Mouse (Mus musculus): ENCODE results near the gene Fgfr2. TPM values are rescaled to one million over a fixed set of nuclear protein-coding genes. Genes with fewer than 3 reads are reported as not detected.

Fgfr2 gene
- polyA plus RNA-seq, 2 experiments from 2014 or later, result not detected

GRCm38 (mm10) chr7:130757326-130757865 is 2365.8 kb downstream of the Fgfr2 start:
- no peak for ATAC-seq

GRCm38 (mm10) chr7:130756343-130756835 is 2366.8 kb downstream of the Fgfr2 start:
- ATAC-seq, result no peak

DNA sequence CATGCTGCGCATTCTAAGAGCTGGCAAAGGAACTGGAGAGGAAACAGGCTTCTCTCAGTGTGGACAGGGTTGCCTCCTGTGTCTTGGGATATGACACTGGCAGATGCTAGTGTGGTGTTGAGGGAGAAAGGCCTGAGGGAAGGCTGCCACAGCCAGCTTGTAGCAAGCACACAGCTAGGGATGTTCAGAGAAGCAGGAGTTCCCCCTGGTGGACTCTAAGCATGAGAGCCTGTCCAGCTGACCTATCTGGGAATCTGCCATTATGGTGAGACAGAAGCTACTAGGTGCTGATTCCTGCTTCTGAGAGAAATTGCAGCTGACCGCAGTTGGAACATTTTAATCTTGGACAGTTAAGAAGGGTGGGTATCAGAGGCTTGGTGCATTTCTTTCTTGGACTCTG is 2368.4 kb downstream of the Fgfr2 start:
- no peak for ATAC-seq

DNA sequence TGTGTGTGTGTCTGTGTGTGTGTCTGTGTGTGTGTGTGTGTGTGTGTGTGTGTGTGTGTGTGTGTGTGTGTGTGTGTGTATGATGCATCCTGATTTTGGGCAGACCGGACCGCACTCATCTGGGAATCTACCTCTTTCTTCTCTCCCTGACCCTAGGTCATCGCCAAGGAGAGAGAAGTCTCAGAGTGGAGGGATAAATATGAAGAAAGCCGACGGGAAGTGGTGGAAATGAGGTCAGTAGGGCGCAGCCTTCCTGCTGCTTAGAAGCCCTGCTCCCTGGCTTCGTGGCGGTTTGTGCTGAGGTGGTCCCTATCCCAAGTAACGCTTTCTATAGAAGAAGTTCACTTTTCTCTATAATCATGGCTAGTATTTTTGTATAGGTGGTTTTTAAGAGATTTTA is 2371.5 kb downstream of the Fgfr2 start:
- no peak for ATAC-seq

DNA sequence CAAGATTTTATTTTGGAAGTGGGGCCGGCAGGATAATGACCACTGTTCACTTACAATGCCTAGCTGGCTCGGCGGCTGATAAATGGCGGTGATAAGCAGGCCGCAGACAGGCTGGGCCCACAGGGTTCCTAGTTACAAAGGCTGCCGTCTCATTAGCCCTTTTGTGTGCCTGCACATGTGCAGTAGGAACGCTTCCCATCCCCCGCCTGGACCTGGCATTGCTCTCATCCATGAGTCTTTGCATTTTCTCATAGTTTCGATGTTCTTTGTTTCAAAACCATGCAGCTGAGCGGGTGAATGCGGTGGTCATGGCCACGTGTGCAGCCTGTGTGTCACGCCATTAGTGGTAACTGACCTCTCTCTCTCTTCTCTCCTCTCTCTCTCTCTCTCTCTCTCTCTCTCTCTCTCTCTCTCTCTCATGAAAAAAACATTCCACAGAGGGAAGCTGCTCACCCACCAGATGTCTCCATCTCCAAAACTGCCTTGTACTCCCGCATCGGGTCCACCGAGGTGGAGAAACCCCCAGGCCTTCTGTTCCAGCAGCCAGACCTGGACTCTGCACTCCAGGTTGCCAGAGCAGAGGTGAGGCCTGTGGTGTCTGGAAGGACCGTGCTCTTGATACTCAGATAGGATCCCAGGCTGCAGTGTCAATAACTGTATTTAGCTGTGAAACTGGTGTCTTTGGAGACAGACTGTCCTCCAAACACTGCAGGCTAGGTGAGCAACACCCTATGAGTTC is 2372.2 kb downstream of the Fgfr2 start:
- ATAC-seq, result no peak

- no peak for ATAC-seq
Measured at GRCm38 (mm10) chr7:130749165-130749564, 2374.0 kb downstream of the Fgfr2 start.

- no peak for ATAC-seq
Measured at GRCm38 (mm10) chr7:130743239-130744025, 2379.7 kb downstream of the Fgfr2 start.

GRCm38 (mm10) chr7:130741099-130741498 is 2382.1 kb downstream of the Fgfr2 start:
- ATAC-seq, result no peak

GRCm38 (mm10) chr7:130734195-130734787 is 2388.9 kb downstream of the Fgfr2 start:
- no peak for ATAC-seq

GRCm38 (mm10) chr7:130733423-130733822 is 2389.7 kb downstream of the Fgfr2 start:
- no peak for ATAC-seq

DNA sequence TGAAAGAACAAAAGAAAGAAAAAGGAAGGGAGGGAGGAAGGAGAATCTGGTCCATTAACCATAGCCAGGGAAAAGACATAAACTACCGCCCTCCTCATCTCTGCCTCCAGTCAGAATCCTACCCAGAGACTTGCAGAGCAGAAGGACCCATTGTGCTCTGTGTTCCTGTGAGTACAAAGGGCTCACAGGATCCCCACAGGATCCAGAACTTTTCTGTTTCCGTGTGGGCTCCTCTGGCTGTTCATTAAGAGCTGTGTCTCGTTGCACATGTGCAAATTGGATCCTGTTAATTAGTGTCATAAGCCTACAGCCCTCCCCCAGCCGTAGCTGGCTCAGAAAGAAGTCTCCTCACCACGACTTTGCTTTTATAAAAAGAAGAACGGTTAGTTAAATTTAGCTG is 2390.2 kb downstream of the Fgfr2 start:
- no peak for ATAC-seq

- no peak for ATAC-seq
Measured at GRCm38 (mm10) chr7:130731792-130732191, 2391.4 kb downstream of the Fgfr2 start.

- ATAC-seq, result no peak
Measured at GRCm38 (mm10) chr7:130727560-130727959, 2395.6 kb downstream of the Fgfr2 start.

DNA sequence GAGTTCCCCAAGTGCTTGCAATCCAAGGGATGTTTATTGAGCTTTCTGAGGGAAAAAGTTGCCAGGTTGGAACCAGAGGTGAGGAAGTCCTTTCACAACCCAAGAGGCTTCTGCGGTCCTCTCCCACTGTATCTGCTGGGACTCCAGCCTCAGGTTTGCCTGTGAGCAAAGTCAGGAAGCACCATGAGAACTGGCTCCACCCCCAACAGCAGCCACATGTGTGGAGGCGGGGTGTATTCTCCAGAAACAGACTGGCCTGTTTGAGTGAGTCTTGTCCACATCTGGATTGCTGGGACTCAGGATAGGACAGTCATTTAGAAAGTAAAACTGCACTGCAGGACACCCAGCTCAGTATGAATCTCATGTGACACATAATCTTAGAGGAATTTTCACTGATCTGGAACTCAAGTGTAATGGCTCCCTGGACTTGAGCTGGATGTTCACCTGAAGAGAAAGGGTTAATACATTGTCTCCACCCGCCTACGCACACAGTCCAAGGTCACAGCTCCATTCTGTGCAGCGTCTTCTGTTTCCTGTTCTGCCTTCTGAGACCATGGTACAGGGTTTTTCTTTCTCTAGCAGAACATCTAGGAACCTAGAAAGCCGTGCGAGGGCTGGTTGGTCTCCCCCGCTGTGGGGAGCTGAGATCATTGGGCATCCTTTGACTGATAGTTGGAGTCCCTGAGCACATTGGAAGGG is 2396.3 kb downstream of the Fgfr2 start:
- peak; percentile 74 for ATAC-seq

GRCm38 (mm10) chr7:130726185-130726584 is 2397.0 kb downstream of the Fgfr2 start:
- no peak for ATAC-seq

GRCm38 (mm10) chr7:130720646-130721335 is 2402.4 kb downstream of the Fgfr2 start:
- ATAC-seq, result no peak

- ATAC-seq, result no peak
Measured at GRCm38 (mm10) chr7:130719931-130720598, 2403.1 kb downstream of the Fgfr2 start.

GRCm38 (mm10) chr7:130716989-130717388 is 2406.2 kb downstream of the Fgfr2 start:
- no peak for ATAC-seq

DNA sequence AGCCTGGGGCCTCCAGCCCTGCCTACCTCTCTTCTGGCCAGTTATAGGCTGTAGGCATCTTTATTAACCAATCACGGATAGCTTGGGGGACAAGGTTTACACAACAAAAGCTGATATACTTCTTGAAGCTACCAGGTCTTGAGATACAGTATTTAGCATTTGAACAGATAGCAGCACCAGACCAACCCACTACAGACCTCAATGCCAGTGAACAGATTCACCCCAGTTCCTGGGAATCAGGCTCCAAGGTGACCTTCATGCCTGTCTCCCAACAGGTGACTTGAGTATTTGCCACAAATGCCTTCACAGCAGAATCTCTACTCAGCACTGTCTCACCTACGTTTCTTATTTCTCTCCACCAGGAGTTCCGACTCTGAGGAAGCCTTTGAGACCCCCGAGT is 2406.8 kb downstream of the Fgfr2 start:
- ATAC-seq, result no peak

- no peak for ATAC-seq
Measured at GRCm38 (mm10) chr7:130715467-130715866, 2407.7 kb downstream of the Fgfr2 start.

- no peak for ATAC-seq
Measured at GRCm38 (mm10) chr7:130713319-130713718, 2409.8 kb downstream of the Fgfr2 start.

Measured in CD4-positive, CD25-positive, alpha-beta regulatory T cell, adult 4 months (primary cell).